Mouse (Mus musculus) cerebellum, postnatal 10 days (tissue): ENCODE measurements at regions not wholly inside any gene's neighbourhood (a gene's known extent, or its start where the extent isn't known, plus 50 kb on each side); places are given as distances from the start of the nearest gene placed in this dataset.
"Not testable (repeated sequence)": the region's sequence is repeated elsewhere in the genome, so short reads cannot be mapped to it uniquely, and the experiment has no call there.

Source experiments
- DNase-seq, 2 experiments: peaks; one replicate each; pipeline ENCODE4 v3.0.0; 2021; ENCODE audit warnings: mixed read lengths in 2 of 2

DNA sequence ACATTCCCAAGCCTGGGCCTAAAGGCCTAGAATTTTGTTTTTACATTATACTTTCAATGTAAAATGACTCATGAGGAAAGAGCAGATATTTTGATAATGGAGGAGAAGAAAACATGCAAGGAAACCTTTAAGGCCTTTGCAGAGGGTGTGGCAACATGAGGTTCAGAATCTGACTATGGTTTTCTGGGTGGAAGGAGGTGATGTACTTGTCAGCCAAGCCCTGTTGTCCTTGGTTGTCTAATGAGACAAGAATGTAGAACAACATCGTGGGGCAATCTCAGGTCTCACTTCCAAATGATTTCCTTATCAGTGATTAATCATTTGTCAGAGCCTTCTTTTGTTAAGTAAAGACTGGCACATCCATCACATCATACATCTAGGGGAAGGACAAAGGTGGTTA, 580.5 kb upstream of the Igfbp3 start:
- no peak for DNase-seq

DNA sequence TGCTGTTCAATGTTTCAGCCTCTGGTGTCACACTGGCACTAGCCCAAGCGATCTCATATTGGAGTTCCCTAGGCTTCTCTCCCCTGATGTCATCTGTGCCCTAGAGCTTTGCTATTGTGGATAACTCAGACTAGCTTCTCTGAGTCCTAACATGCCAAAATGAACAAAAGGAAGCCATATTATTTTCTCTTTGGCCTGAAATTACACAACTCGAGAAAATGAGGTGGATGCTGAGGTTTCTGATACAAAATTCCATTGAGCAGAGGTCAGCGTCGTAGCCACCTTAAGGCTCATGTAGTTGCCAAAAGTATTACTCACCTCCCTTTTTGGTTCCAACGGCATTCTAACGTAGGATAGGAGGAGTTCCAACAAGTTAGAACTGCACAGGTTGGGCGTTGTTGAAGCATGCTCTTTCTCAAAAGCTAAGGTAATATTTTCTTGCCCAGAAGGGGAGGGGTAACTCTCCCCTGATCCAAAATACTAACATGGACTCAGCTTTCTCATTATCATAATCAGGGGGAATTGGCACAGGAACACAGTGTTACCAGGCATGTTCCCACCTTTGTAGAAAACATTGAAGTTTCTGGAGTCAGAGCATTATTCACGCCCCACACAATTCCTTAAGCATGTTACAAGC, 566.9 kb upstream of the Igfbp3 start:
- DNase-seq = peak in 1 of 2 experiments; percentile 2

DNA sequence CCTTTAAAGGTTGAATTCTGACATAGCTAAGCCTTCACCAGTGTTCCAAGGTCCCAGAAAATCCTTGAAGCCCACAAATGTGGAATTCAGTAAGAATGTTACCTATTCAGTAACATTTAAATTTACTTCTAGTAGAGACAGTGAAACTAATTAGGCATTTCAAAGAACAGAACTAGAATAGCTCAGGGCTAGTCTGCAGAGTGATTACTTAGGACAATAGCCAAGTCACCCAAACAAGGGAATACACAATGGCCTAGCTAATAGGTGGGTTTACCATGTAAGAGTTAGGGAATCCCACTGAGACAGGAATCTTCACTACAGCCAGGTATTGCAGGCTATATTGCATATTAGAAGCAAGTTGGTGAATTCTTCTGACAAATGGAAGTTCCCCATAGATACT, 561.6 kb upstream of the Igfbp3 start:
- not testable (repeated sequence) for DNase-seq

DNA sequence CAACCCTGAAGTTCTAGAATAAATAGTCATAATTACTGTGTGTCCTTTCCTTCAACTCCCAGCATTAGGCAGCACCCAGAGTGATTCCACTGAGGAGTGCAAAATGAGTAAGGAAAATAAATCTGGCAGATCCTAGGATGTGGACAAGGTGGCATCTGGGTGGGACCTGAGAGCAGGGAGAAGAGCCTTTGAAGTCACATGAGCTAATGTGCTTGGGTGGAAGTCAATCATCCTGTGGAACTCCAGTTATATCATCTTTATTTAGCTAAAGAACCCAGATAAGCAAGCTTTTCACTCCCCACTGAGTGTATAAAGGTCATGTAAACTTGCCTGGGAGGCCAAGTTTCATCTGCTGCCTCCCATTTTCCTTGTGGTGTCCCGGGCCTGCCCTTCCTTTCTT, 551.6 kb upstream of the Igfbp3 start:
- DNase-seq = no peak

GRCm38 (mm10) chr11:7758862-7759467, 545.2 kb upstream of the Igfbp3 start:
- peak in 1 of 2 experiments; percentile 4 for DNase-seq
